Mouse (Mus musculus) MEL (cell line): ENCODE results near the gene Sult6b2. TPM values are rescaled to one million over a fixed set of nuclear protein-coding genes. Genes with fewer than 3 reads are reported as not detected.

Source experiments
- DNase-seq: peaks from one replicate; pipeline ENCODE4 v3.0.0; 2011; ENCODE audit warnings: low read depth, low spot score
- H3K27ac ChIP-seq: 2 replicates; pipeline ENCODE4 v1.5.1; 2012; ENCODE audit warnings: low read depth, mild to moderate bottlenecking, control low read depth, low read length, moderate library complexity; ENCODE audit not compliant: control insufficient read depth
- H3K27me3 ChIP-seq, 2 experiments: fragments of 150-350 bp in 1 of 2; sonication (generic) in 1 of 2; 2 replicates each; pipeline ENCODE4 v1.6.1; 2012; ENCODE audit warnings: low read length in 2 of 2, mild to moderate bottlenecking in 2 of 2, improper control_type of control experiment in 1 of 2, moderate library complexity in 1 of 2; ENCODE audit not compliant: insufficient read depth in 2 of 2, control insufficient read depth in 1 of 2
- H3K36me3 ChIP-seq, 2 experiments: 2 replicates each; pipeline ENCODE4 v1.6.1; 2012 to 2014; ENCODE audit warnings: low read length in 2 of 2, improper control_type of control experiment in 1 of 2, inconsistent platforms in 1 of 2, mild to moderate bottlenecking in 1 of 2; ENCODE audit not compliant: insufficient read depth in 2 of 2, control insufficient read depth in 1 of 2
- H3K4me1 ChIP-seq, 2 experiments: fragments of 150-350 bp in 1 of 2; sonication (generic) in 1 of 2; 2 replicates each; pipeline ENCODE4 v1.6.1; 2012; ENCODE audit warnings: low read length in 2 of 2, improper control_type of control experiment in 1 of 2, mild to moderate bottlenecking in 1 of 2; ENCODE audit not compliant: insufficient read depth in 2 of 2, control insufficient read depth in 1 of 2
- H3K4me3 ChIP-seq, 2 experiments: fragments of 150-350 bp in 1 of 2; sonication (generic) in 1 of 2; 2 replicates each; pipeline ENCODE4 v1.5.1; 2012; ENCODE audit warnings: low read depth in 2 of 2, low read length in 2 of 2, mild to moderate bottlenecking in 2 of 2, moderate library complexity in 2 of 2, control low read depth in 1 of 2, improper control_type of control experiment in 1 of 2; ENCODE audit not compliant: control insufficient read depth in 1 of 2, insufficient read depth in 1 of 2
- H3K79me2 ChIP-seq: 2 replicates; pipeline ENCODE4 v1.6.1; 2012; ENCODE audit warnings: mild to moderate bottlenecking, low read length, moderate library complexity; ENCODE audit not compliant: control insufficient read depth, poor library complexity, insufficient read depth
- H3K9ac ChIP-seq: 2 replicates; pipeline ENCODE4 v1.6.1; 2012; ENCODE audit warnings: low read depth, mild to moderate bottlenecking, control low read depth, low read length, moderate library complexity; ENCODE audit not compliant: control insufficient read depth, poor library complexity, severe bottlenecking
- H3K9me3 ChIP-seq: fragments of 150-350 bp; sonication (generic); replicated peaks from 2 replicates; pipeline ENCODE4 v1.6.1; 2012; ENCODE audit warnings: mild to moderate bottlenecking, low read length, improper control_type of control experiment, moderate library complexity; ENCODE audit not compliant: insufficient read depth
- CHD1 ChIP-seq: IDR thresholded peaks from 2 replicates; pipeline ENCODE4 v1.6.1; 2012; ENCODE audit warnings: low read depth, mild to moderate bottlenecking, inconsistent platforms, low read length, improper control_type of control experiment
- CTCF ChIP-seq, 3 experiments: IDR thresholded peaks in 2 of 3; conservative IDR thresholded peaks in 1 of 3; 2 replicates each; pipeline ENCODE4 v1.5.1; 2011 to 2012; ENCODE audit warnings: low read length in 3 of 3, low read depth in 2 of 3, mild to moderate bottlenecking in 2 of 3, improper control_type of control experiment in 1 of 3, inconsistent platforms in 1 of 3, mixed read lengths in 1 of 3, moderate library complexity in 1 of 3; ENCODE audit not compliant: control insufficient read depth in 1 of 3, insufficient read depth in 1 of 3, poor library complexity in 1 of 3, severe bottlenecking in 1 of 3
- E2F4 ChIP-seq: IDR thresholded peaks from 2 replicates; pipeline ENCODE4 v1.6.1; 2011; ENCODE audit warnings: low read depth, low read length, improper control_type of control experiment, borderline replicate concordance
- EP300 ChIP-seq, 2 experiments: IDR thresholded peaks; 2 replicates each; pipeline ENCODE4 v1.6.1; 2011; ENCODE audit warnings: improper control_type of control experiment in 2 of 2, low read length in 2 of 2, low read depth in 1 of 2, mild to moderate bottlenecking in 1 of 2
- ETS1 ChIP-seq: IDR thresholded peaks from 2 replicates; pipeline ENCODE4 v1.6.1; 2012; ENCODE audit warnings: low read depth, mild to moderate bottlenecking, inconsistent platforms, low read length, improper control_type of control experiment, moderate library complexity
- GATA1 ChIP-seq: IDR thresholded peaks from 2 replicates; pipeline ENCODE4 v1.6.1; 2011; ENCODE audit warnings: low read depth, low read length, improper control_type of control experiment
- JUND ChIP-seq: IDR thresholded peaks from 2 replicates; pipeline ENCODE4 v1.6.1; 2011; ENCODE audit warnings: low read depth, mild to moderate bottlenecking, improper control_type of control experiment, low read length
- KAT2A ChIP-seq: conservative IDR thresholded peaks from 2 replicates; pipeline ENCODE4 v1.6.1; 2012; ENCODE audit warnings: low read depth, low read length, improper control_type of control experiment, inconsistent platforms
- MAFK ChIP-seq: IDR thresholded peaks from 2 replicates; pipeline ENCODE4 v1.6.1; 2011; ENCODE audit warnings: low read depth, mild to moderate bottlenecking, low read length, improper control_type of control experiment, borderline replicate concordance
- MAX ChIP-seq: IDR thresholded peaks from 2 replicates; pipeline ENCODE4 v1.6.1; 2011; ENCODE audit warnings: low read length, improper control_type of control experiment
- MAZ ChIP-seq: IDR thresholded peaks from 2 replicates; pipeline ENCODE4 v1.6.1; 2012; ENCODE audit warnings: low read depth, mild to moderate bottlenecking, inconsistent platforms, low read length, improper control_type of control experiment
- MEF2A ChIP-seq: IDR thresholded peaks from 2 replicates; pipeline ENCODE4 v1.6.1; 2014; ENCODE audit warnings: low read depth, mild to moderate bottlenecking, inconsistent platforms, low read length, improper control_type of control experiment; ENCODE audit not compliant: poor library complexity, insufficient replicate concordance, severe bottlenecking; ENCODE audit errors: extremely low read depth
- MXI1 ChIP-seq: IDR thresholded peaks from 2 replicates; pipeline ENCODE4 v1.6.1; 2011; ENCODE audit warnings: mild to moderate bottlenecking, low read depth, low read length, improper control_type of control experiment
- MYB ChIP-seq: IDR thresholded peaks from 2 replicates; pipeline ENCODE4 v1.6.1; 2011; ENCODE audit warnings: mild to moderate bottlenecking, low read depth, low read length, improper control_type of control experiment
- NELFE ChIP-seq: IDR thresholded peaks from 2 replicates; pipeline ENCODE4 v1.6.1; 2011; ENCODE audit warnings: low read depth, low read length, improper control_type of control experiment
- NRF1 ChIP-seq: IDR thresholded peaks from 2 replicates; pipeline ENCODE4 v1.6.1; 2014; ENCODE audit warnings: low read depth, mild to moderate bottlenecking, inconsistent platforms, low read length, improper control_type of control experiment, moderate library complexity; ENCODE audit not compliant: poor library complexity, insufficient read depth, severe bottlenecking
- POLR2A ChIP-seq, 2 experiments: IDR thresholded peaks; 2 replicates each; pipeline ENCODE4 v1.6.1; 2011 to 2012; ENCODE audit warnings: low read length in 2 of 2, mild to moderate bottlenecking in 2 of 2, control low read depth in 1 of 2, improper control_type of control experiment in 1 of 2, low read depth in 1 of 2, moderate library complexity in 1 of 2; ENCODE audit not compliant: control insufficient read depth in 1 of 2, insufficient read depth in 1 of 2, poor library complexity in 1 of 2
- POLR2AphosphoS2 ChIP-seq: IDR thresholded peaks from 2 replicates; pipeline ENCODE4 v1.6.1; 2011; ENCODE audit warnings: low read length, improper control_type of control experiment
- POLR2AphosphoS5 ChIP-seq: IDR thresholded peaks from 2 replicates; pipeline ENCODE4 v1.6.1; 2012; ENCODE audit warnings: low read depth, borderline replicate concordance, mild to moderate bottlenecking, inconsistent platforms, low read length, moderate library complexity, mixed read lengths
- RCOR1 ChIP-seq: IDR thresholded peaks from 2 replicates; pipeline ENCODE4 v1.6.1; 2012; ENCODE audit warnings: low read depth, mild to moderate bottlenecking, inconsistent platforms, low read length, improper control_type of control experiment
- SIN3A ChIP-seq: IDR thresholded peaks from 2 replicates; pipeline ENCODE4 v1.6.1; 2012; ENCODE audit warnings: low read length, improper control_type of control experiment, inconsistent platforms
- SMC3 ChIP-seq: IDR thresholded peaks from 2 replicates; pipeline ENCODE4 v1.6.1; 2011; ENCODE audit warnings: low read depth, low read length, improper control_type of control experiment
- TBP ChIP-seq: IDR thresholded peaks from 2 replicates; pipeline ENCODE4 v1.8.0; 2011; ENCODE audit warnings: low read depth, low read length, improper control_type of control experiment
- TCF12 ChIP-seq: IDR thresholded peaks from 2 replicates; pipeline ENCODE4 v1.6.1; 2014; ENCODE audit warnings: low read depth, mild to moderate bottlenecking, inconsistent platforms, low read length, improper control_type of control experiment, moderate library complexity
- UBTF ChIP-seq: IDR thresholded peaks from 2 replicates; pipeline ENCODE4 v1.6.1; 2012; ENCODE audit warnings: low read depth, mild to moderate bottlenecking, inconsistent platforms, low read length, improper control_type of control experiment, moderate library complexity, borderline replicate concordance; ENCODE audit not compliant: insufficient read depth
- USF1 ChIP-seq: IDR thresholded peaks from 2 replicates; pipeline ENCODE4 v1.6.1; 2014; ENCODE audit warnings: low read depth, mild to moderate bottlenecking, inconsistent platforms, low read length, improper control_type of control experiment, moderate library complexity
- USF2 ChIP-seq, 2 experiments: IDR thresholded peaks; 2 replicates each; pipeline ENCODE4 v1.6.1; 2011 to 2012; ENCODE audit warnings: improper control_type of control experiment in 2 of 2, low read length in 2 of 2, borderline replicate concordance in 1 of 2, inconsistent platforms in 1 of 2, low read depth in 1 of 2, mild to moderate bottlenecking in 1 of 2; ENCODE audit not compliant: insufficient read depth in 1 of 2
- ZC3H11A ChIP-seq: IDR thresholded peaks from 2 replicates; pipeline ENCODE4 v1.6.1; 2012; ENCODE audit warnings: low read depth, mild to moderate bottlenecking, inconsistent platforms, low read length, improper control_type of control experiment
- ZKSCAN1 ChIP-seq: IDR thresholded peaks from 2 replicates; pipeline ENCODE4 v1.6.1; 2012; ENCODE audit warnings: low read depth, mild to moderate bottlenecking, inconsistent platforms, low read length, improper control_type of control experiment, moderate library complexity
- ZMIZ1 ChIP-seq: IDR thresholded peaks from 2 replicates; pipeline ENCODE4 v1.6.1; 2012; ENCODE audit warnings: low read depth, mild to moderate bottlenecking, inconsistent platforms, low read length, improper control_type of control experiment, moderate library complexity
- ZNF384 ChIP-seq: IDR thresholded peaks from 2 replicates; pipeline ENCODE4 v1.6.1; 2012; ENCODE audit warnings: low read depth, mild to moderate bottlenecking, inconsistent platforms, low read length, improper control_type of control experiment
- polyA plus RNA-seq, 2 experiments: library from polyadenylated mRNA; stranded (reverse) in 1 of 2; unstranded in 1 of 2; fragments of >175 nt in 1 of 2; fragments of >200 nt in 1 of 2; gene quantifications; 2 replicates each; pipeline versions ENCODE4 v1.2.1 to v1.2.4; 2012; ENCODE audit warnings: low replicate concordance in 2 of 2, low read depth in 1 of 2; ENCODE audit not compliant: insufficient read length in 2 of 2, insufficient read depth in 1 of 2, missing spikeins in 1 of 2
- total RNA-seq: library from RNA; depleted of rRNA; stranded (reverse); fragments of 300-350 nt; gene quantifications from 2 replicates; pipeline ENCODE4 v1.2.3, GENCODE M21; 2012

Sult6b2 gene
- total and polyA plus RNA-seq, 3 experiments, result 0.07 TPM; not detected in 2

GRCm38 (mm10) chr6:142757334-142757965 is 46.9 kb downstream of the Sult6b2 start (continued):
- peak; percentile 97 for TF ChIP-seq TCF12
- no peak for TF ChIP-seq NELFE
- TF ChIP-seq ETS1, result peak; percentile 100
- no peak for TF ChIP-seq USF1

DNA sequence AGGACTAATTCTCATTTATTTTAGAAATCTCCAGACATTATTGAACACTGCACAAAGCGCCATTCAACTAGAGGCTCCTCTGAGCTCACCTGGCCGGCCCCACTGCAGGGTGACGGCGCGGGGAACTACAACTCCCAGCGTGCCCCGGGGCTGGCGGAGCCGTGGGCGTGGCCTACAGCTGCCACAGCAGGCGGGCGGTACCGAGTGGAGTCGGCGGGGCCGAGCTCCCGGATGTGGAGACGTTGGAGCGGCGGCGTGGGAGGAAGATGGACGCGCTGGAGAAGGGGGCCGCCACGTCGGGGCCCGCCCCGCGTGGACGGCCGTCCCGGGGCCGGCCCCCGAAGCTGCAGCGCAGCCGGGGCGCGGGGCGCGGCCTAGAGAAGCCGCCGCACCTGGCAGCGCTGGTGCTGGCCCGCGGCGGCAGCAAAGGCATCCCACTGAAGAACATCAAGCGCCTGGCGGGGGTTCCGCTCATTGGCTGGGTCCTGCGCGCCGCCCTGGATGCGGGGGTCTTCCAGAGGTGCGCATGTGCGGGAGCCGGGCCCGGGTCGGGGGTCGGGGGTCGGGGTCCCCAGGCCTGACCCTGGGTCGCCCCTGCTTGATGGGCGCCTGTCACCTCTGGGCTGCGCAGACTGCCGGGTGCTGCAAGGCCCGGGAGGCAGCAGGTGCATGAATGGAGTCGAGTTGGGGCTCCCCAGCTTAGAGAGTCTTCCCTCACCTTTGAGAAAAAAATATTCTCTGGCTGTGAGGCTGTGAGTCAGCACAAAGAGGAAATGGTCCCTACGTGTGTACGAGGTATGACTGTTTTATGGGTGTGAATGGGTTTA is 47.6 kb downstream of the Sult6b2 start, which contains the start of gene Cmas:
Cmas (plus strand) TSS at position 180 of the 827 bp plus-strand sequence.
- Histone ChIP-seq H3K36me3 (peaks cover 3 to 24% of the 10 kb centered on the region in 2 experiments; a peak in 2 of 4 replicates), H3K9me3 (no peaks in the 10 kb centered on the region), H3K4me1 (peaks cover 12 to 35% of the 10 kb centered on the region in 2 experiments), H3K4me3 (peak within 1 kb of the TSS; percentile 78 to 82), H3K27ac (peak within 1 kb of the TSS; percentile 97), H3K79me2 (peaks cover 16% of the 10 kb centered on the region), H3K9ac (peak within 1 kb of the TSS; percentile 88), H3K27me3 (no peaks in the 10 kb centered on the region)
- peak; percentile 89 for DNase-seq
- TF ChIP-seq MXI1, result peak; percentile 65
- 0 out of 2 replicates have a peak, but pooled peaks have one; percentile 54 for TF ChIP-seq CHD1
- TF ChIP-seq USF1, result no peak
- TF ChIP-seq MAX, result no peak
- peak; percentile 53; the same call in 1 of the 2 replicates for TF ChIP-seq TCF12
- TF ChIP-seq ZKSCAN1, result no peak
- no peak for TF ChIP-seq USF2 (IDR thresholded peaks at IDR 0.05; ENCODE audit: borderline replicate concordance in 1 of 2, insufficient read depth in 1 of 2, low read depth in 1 of 2, low read length in 2 of 2)
- no peak for TF ChIP-seq GATA1
- TF ChIP-seq KAT2A, result peak; percentile 78
- no peak for TF ChIP-seq EP300 (IDR thresholded peaks at IDR 0.05; ENCODE audit: low read depth in 1 of 2, low read length in 2 of 2)
- no peak for TF ChIP-seq JUND
- no peak for TF ChIP-seq SMC3
- no peak for TF ChIP-seq MEF2A
- TF ChIP-seq POLR2AphosphoS2, result no peak
- TF ChIP-seq NELFE, result peak; percentile 62
- no peak; the same call in 1 of the 2 replicates for TF ChIP-seq MYB
- TF ChIP-seq ZNF384, result no peak
- no peak for TF ChIP-seq E2F4
- no peak for TF ChIP-seq ZC3H11A
- 0 out of 2 replicates have a peak, but pooled peaks have one; percentile 28 for TF ChIP-seq MAZ
- no peak for TF ChIP-seq ZMIZ1
- TF ChIP-seq ETS1, result peak; percentile 44
- TF ChIP-seq UBTF, result no peak
- peak; percentile 49 to 59; a peak in 2 of 4 replicates for TF ChIP-seq POLR2A (IDR thresholded peaks at IDR 0.05; ENCODE audit: control insufficient read depth in 1 of 2, insufficient read depth in 1 of 2, low read depth in 1 of 2, low read length in 2 of 2, poor library complexity in 1 of 2)
- no peak; the same call in 1 of the 2 replicates for TF ChIP-seq RCOR1
- TF ChIP-seq TBP, result 0 out of 2 replicates have a peak, but pooled peaks have one; percentile 30
- peak; percentile 48; the same call in 1 of the 2 replicates for TF ChIP-seq NRF1
- no peak for TF ChIP-seq POLR2AphosphoS5
- no peak for TF ChIP-seq MAFK
- TF ChIP-seq CTCF (IDR thresholded peaks at IDR 0.05 in 2 of 3, conservative IDR thresholded peaks at IDR 0.05 in 1 of 3; ENCODE audit: control insufficient read depth in 1 of 3, insufficient read depth in 1 of 3, low read depth in 2 of 3, low read length in 3 of 3, poor library complexity in 1 of 3, severe bottlenecking in 1 of 3), result no peak
- TF ChIP-seq SIN3A, result peak; percentile 67; the same call in 1 of the 2 replicates
